Mouse (Mus musculus) right cerebral cortex, postnatal 14 days (tissue): ENCODE measurements around the gene Hoxc6.

Experiments used
- DNase-seq: peaks from one replicate; pipeline ENCODE4 v3.0.0; 2022

The Hoxc6 gene

DNA sequence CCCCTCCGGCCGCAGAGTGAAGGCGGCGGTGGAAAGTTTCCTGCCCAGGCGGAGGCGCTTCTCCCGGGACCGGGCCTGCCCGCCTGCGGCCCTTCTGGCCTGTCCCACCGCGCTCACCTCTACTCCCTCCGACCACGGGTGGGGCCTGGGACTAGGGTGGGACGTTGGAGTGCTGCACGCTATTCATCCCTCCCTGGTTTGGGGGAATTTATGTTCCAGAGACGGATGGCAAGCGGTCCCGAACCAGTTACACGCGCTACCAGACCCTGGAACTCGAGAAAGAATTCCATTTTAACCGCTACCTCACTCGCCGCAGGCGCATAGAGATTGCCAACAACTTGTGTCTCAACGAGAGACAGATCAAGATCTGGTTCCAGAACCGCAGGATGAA, 16.9 kb downstream of the Hoxc6 start:
- no peak for DNase-seq

GRCm38 (mm10) chr15:103015406-103016166, 17.5 kb downstream of the Hoxc6 start:
- no peak for DNase-seq

GRCm38 (mm10) chr15:103018636-103019035, 20.6 kb downstream of the Hoxc6 start, which contains the start of gene Hoxc4:
Gene Hoxc4, plus strand, starts transcription at chr15:103018934.
- DNase-seq, result no peak

DNA sequence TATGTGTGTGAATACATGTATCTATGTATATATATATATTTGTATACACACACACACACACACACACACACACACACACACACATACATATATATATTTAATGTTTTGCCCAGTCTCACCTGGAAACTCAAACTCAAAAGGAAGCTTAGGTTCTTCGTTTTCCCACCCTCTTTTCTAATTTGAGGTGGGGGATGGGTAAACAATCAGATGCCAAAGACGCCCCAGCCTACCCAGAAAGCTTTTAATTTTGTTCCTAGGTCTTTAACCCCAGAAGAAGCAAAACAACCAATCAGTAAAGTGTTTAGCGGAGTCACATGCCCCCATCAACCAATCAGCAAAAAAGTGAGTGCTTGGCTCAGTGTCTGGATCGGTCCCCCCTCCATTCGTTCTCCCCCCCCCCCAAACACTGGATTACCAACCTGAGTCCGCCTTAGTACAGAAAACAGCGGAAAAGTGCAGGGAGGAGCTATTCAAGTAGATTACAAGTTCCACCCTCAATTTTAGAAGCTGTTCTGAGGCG, 22.9 kb downstream of the Hoxc6 start:
- DNase-seq, result no peak

GRCm38 (mm10) chr15:103021544-103021943, 23.5 kb downstream of the Hoxc6 start:
- no peak for DNase-seq

GRCm38 (mm10) chr15:103024131-103024530, 26.1 kb downstream of the Hoxc6 start:
- no peak for DNase-seq

GRCm38 (mm10) chr15:103027266-103028235, 29.5 kb downstream of the Hoxc6 start:
- DNase-seq, result no peak

DNA sequence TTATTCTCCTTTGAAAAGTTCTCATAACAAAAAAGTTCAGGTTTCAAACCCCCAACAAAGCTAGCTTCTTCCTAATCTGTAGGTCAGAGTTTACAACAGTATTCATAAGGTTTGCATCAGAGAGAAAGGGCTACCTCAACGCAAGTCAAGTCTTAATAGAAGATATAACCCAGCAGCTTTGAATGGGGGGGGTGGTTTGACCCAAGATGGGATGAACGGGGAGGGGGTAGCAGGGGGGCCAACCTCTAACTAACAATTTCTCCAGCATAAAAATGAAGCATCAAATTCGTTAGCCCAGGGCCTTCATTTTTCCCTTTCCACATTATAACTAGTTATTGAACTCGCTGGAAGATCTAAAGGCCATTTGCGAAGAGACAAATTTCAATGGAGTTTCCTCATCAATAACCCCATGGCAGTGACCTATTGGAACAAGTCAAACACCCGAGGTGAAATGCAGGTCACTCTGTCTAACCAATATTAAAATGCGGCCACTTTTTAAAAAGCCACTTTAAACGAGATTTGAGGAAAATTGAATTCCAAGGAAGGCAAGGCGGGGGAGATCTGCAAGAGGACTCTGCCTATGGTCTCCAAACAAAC, 31.0 kb downstream of the Hoxc6 start:
- no peak for DNase-seq

- no peak for DNase-seq
Measured at GRCm38 (mm10) chr15:103030142-103030541, 32.1 kb downstream of the Hoxc6 start.

GRCm38 (mm10) chr15:103032167-103032566, 34.1 kb downstream of the Hoxc6 start:
- DNase-seq, result no peak

DNA sequence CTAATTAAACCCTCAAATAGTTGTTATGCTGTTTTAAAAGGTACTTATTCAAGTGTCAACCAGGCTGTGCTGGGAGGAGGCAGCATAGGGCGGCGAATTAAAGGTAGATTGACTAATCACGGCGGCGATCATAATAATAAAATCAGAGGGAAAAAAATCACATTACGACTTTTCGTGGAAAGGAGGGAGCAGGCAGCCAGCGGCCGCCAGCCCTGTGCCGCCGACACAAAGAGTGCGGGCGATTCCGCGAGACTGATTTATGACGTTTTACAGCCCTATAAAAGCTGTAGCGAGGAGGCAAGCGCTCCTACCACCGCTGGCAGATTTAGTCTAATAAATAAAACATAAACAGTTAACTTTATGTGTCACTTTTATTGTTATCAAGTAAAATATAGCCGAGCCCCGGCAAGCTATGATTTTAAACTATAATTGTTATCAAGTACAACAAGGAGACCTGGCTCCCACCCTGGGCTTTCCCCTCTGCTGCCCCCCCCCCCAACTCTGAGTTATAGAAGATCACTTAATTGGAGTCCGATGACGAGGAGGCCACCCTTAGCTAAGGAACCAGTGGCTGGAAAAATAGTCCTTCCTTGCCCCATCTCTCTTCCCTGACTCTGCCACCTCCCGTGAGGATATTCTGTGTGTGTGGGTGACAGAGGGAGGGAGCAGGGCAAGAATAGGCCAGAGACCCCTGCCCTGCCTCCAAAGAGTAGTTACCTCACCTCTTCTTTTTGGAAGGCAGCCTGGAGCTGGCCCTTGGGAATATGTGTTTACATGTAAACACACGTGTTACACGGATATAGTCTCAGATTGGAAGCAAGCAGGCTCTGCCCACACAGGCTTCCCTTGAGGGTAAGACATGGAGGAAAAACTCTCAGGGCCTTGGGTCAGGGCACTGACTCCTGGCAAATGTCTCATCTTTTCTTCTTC, 34.9 kb downstream of the Hoxc6 start:
- DNase-seq, result no peak

- DNase-seq, result no peak
Measured at GRCm38 (mm10) chr15:103034043-103034806, 36.2 kb downstream of the Hoxc6 start.

DNA sequence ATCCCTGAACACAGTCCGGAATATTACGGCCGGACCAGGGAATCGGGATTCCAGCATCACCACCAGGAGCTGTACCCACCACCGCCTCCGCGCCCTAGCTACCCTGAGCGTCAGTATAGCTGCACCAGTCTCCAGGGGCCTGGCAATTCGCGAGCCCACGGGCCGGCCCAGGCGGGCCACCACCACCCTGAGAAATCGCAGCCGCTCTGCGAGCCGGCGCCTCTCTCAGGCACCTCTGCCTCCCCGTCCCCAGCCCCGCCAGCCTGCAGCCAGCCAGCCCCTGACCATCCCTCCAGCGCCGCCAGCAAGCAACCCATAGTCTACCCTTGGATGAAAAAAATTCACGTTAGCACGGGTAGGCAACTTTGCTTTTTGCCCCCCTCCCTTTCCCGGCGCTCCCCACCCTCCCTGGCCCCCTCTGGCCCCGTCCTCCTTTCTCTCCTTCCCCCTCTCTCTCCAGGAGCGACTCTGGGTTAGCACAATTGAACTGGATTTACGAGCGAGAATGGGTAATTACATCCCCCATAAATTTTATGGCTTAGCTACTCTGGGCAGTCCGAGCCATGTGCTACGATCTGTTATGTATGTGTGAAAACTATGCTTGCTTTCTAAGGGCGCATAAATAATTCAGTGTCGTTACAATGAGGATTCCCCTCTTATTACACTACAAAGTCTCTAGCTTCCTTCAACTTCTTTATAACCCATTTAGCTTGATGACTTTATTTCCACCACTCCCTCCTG, 36.9 kb downstream of the Hoxc6 start:
- no peak for DNase-seq

DNA sequence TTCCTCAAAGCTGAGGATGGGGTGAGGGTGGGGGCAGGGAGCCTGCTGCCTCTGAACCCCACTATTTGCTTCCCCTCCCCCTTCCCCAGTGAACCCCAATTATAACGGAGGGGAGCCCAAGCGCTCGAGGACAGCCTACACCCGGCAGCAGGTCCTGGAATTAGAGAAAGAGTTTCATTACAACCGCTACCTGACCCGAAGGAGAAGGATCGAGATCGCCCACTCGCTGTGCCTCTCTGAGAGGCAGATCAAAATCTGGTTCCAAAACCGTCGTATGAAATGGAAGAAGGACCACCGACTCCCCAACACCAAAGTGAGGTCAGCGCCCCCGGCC, 37.5 kb downstream of the Hoxc6 start:
- no peak for DNase-seq

DNA sequence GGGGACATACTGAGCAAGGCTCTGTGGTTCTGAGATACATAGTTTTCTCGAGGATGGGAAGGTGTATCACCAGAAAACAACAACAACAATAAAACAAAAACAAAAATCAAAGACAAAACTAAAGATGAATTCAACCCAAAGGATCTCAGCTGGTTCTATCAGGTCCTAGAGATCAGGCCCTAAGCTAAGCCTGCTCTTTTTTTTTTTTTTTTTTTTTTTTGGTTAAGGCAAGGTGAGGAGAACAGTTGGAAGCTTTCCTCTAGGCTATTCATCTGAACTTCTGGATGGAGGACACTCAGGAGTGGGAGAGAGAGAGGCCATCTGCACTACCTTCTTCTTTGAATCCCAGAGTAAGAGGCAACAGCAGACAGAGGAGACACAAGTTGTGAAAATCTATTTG, 39.5 kb downstream of the Hoxc6 start:
- DNase-seq, result no peak

DNA sequence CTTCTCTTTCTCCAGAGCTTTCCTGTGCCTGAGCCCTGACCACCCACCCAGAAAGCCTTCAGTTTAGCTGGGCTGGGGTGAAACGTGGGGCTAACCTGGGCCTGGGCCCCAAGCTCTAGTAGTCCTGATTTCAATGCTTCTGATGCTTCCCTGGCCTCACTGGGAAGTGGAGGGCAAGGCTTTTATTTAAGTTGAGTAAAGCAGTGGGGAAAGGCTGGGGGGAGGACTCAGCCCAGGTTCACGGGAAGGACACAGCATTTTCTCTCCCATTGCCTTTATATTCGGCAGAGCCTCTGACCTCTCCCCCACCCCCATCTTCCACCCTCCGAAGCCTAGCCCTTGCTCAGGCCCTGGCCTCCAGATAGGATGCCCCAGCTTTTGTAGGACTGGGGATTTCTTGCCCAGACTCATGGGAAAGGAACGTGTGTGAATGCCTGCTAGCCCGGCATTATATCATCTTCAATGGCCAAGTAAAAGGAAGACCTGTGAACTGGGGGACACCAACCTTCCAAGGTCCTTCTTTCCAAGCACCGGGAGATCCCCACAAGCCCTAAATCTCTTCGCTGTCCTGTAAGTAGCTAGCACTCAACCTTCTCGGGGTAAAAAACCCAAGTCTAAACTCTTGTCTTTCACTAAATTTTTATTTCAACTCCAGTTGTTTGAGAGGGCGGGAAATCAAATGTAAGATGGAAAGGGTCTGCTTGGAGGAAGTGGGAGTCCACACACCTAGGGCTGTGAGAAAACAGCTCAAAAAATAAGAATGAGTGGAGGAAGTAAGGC, 40.8 kb downstream of the Hoxc6 start:
- no peak for DNase-seq

- no peak for DNase-seq
Measured at GRCm38 (mm10) chr15:103039609-103040008, 41.6 kb downstream of the Hoxc6 start.

DNA sequence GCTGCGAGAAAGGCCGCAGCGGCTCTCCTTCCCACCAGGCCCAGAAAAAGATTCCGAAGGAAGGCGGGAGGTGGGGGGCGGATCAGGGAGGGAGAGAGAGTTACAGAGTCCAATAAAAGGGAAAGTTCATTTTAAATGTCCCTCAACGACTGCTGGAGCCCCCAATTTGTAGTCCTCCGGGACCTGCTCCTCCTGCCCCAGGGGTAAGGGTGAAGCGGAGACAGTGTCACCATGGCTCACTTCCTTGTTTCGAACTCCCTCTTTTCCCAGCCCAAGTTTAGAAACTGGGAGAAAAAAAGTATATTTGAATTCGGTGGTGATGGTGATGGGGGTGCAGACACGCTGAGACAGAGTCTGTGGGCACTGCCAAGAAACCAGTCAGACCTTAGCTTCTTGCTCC, 42.5 kb downstream of the Hoxc6 start:
- DNase-seq, result no peak

DNA sequence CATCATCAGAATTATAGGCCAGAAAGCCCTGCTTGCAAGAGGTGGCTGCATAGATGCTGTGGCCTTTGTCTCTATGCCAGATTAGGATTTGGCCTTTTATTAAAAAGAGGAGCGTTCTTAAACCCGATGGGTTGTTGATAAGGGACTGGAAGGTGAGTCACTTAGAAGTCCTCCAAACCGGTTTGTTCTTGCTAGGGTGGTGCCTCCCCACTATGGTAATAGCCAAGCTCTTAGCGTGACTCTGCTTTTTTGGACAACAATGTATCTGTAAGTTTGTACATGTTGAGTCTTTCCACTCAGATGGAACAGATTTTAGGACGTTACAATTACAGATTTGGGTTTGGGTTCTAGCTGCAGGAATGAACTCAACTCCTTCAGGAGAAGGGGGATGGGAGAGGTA, 43.6 kb downstream of the Hoxc6 start:
- no peak for DNase-seq

DNA sequence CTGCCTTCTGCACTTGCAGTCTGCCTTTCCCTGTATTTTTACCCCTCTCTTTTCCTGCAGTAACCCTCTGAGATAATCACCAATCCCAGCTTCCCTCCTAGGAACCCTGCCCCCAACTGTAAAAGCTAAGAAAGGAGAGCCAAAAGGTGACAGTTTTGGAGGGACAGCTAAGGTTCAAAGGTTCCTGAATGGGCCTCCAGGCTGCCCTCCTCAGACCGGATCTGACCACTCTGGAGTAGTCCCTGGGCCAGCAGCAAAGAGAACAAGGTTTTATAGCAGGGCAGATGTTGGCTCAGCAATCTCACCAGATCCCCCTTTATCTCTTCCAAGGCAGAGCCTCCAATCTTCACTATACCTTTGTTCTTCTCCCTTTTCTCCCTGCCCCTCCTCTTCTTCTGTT, 44.2 kb downstream of the Hoxc6 start:
- no peak for DNase-seq
